Mouse (Mus musculus) MN1 (cell line): ENCODE data around the gene Foxf1.
A peak's percentile ranks its signal among the peaks of the same experiment; 100 is the strongest.

ENCODE experiments used
- DNase-seq: peaks from one replicate; pipeline ENCODE4 v3.0.0-alpha.2; 2016; ENCODE audit warnings: low spot score

Gene Foxf1

GRCm38 (mm10) chr8:121115136-121115535, 30.9 kb downstream of the Foxf1 start:
- DNase-seq: no peak

GRCm38 (mm10) chr8:121115948-121116347, 31.8 kb downstream of the Foxf1 start, which contains the start of gene Foxc2:
Foxc2 (plus strand) TSS chr8:121116171.
- no peak for DNase-seq

GRCm38 (mm10) chr8:121116591-121117185, 32.5 kb downstream of the Foxf1 start:
- no peak for DNase-seq

- no peak for DNase-seq
Measured at GRCm38 (mm10) chr8:121117186-121117651, 33.0 kb downstream of the Foxf1 start.

- no peak for DNase-seq
Measured at GRCm38 (mm10) chr8:121117906-121118305, 33.7 kb downstream of the Foxf1 start.

GRCm38 (mm10) chr8:121118634-121119420, 34.6 kb downstream of the Foxf1 start:
- no peak for DNase-seq

GRCm38 (mm10) chr8:121119635-121120455, 35.7 kb downstream of the Foxf1 start:
- no peak for DNase-seq

GRCm38 (mm10) chr8:121120456-121121419, 36.6 kb downstream of the Foxf1 start:
- no peak for DNase-seq

GRCm38 (mm10) chr8:121121704-121122103, 37.5 kb downstream of the Foxf1 start:
- no peak for DNase-seq

GRCm38 (mm10) chr8:121122368-121122767, 38.2 kb downstream of the Foxf1 start:
- no peak for DNase-seq

- no peak for DNase-seq
Measured at GRCm38 (mm10) chr8:121123113-121123512, 38.9 kb downstream of the Foxf1 start.

GRCm38 (mm10) chr8:121124547-121125239, 40.5 kb downstream of the Foxf1 start:
- DNase-seq: peak; percentile 74

- DNase-seq: peak; percentile 93
Measured at GRCm38 (mm10) chr8:121125311-121125876, 41.2 kb downstream of the Foxf1 start.

GRCm38 (mm10) chr8:121126191-121126590, 42.0 kb downstream of the Foxf1 start:
- no peak for DNase-seq

GRCm38 (mm10) chr8:121126694-121127093, 42.5 kb downstream of the Foxf1 start:
- DNase-seq: no peak

- no peak for DNase-seq
Measured at GRCm38 (mm10) chr8:121127291-121127701, 43.1 kb downstream of the Foxf1 start.

- DNase-seq: no peak
Measured at GRCm38 (mm10) chr8:121127756-121128375, 43.7 kb downstream of the Foxf1 start, which contains the start of gene Foxl1. Foxl1 (plus strand) TSS chr8:121127940.

- DNase-seq: no peak
Measured at GRCm38 (mm10) chr8:121128531-121129264, 44.5 kb downstream of the Foxf1 start.
